ENCODE assay signal across 8 mouse cellular contexts in genomic region chr6:16978206-16978505, GRCm38 (mm10).
DNase-seq lines count a peak whose midpoint lies in the region; ATAC-seq lines count a peak whose summit lies in the region.

No protein-coding gene starts in this region.

- peak; percentile 57 to 71 for DNase-seq in cerebellum, postnatal 10 days
- no peak for DNase-seq in cerebellum, adult 9-11 months
- DNase-seq in layer of hippocampus, adult 11-12 months (ENCODE audit: low spot score): peak; percentile 12
- no peak for DNase-seq in layer of hippocampus, adult 8-10 months (ENCODE audit: low spot score in 2 of 2)
- DNase-seq in CD4-positive helper T cell, adult 2 months (ENCODE audit: low read depth, low spot score): peak; percentile 38
- DNase-seq in cerebellum, postnatal 36 days: peak; percentile 20 to 25
- DNase-seq in lung, postnatal 14 days: peak; percentile 44

- no peak for ATAC-seq in inflammation-experienced regulatory T-cells, adult 6 months

Comparison
In these comparisons a context has a peak if more than half of its experiments do, and no peak if none do; other contexts are left out.
1. DNase-seq: peak in cerebellum, postnatal 10 days (2 of 2), layer of hippocampus, adult 11-12 months (single experiment), CD4-positive helper T cell, adult 2 months (single experiment), cerebellum, postnatal 36 days (2 of 2) and lung, postnatal 14 days (single experiment); none in cerebellum, adult 9-11 months (single experiment) and layer of hippocampus, adult 8-10 months (0 of 2).